Mouse (Mus musculus) embryonic fibroblast, embryonic 13.5 days (primary cell): ENCODE results near the gene Clasrp.

Source experiments
- CTCF ChIP-seq: IDR thresholded peaks from 2 replicates; pipeline ENCODE4 v1.5.1; 2011; ENCODE audit warnings: mild to moderate bottlenecking, control low read depth, low read length, moderate library complexity, borderline replicate concordance; ENCODE audit not compliant: insufficient read depth
- POLR2A ChIP-seq: IDR thresholded peaks from 2 replicates; pipeline ENCODE4 v1.6.1; 2011; ENCODE audit warnings: low read depth, mild to moderate bottlenecking, control low read depth, low read length, moderate library complexity

- TF ChIP-seq POLR2A (no peak), CTCF (no peak)
Measured at GRCm38 (mm10) chr7:19652614-19653013, 48.3 kb upstream of the Clasrp start.
